Mouse (Mus musculus) forebrain, embryonic 11.5 days (tissue): ENCODE results near the gene Hoxd11. TPM values are rescaled to one million over a fixed set of nuclear protein-coding genes. Genes with fewer than 3 reads are reported as not detected.

ENCODE experiments used
- microRNA counts: library from miRNA; unstranded; fragments of <30 nt; microRNA quantifications from one replicate; lab custom pipeline; 2015
- microRNA-seq: library from miRNA; unstranded; fragments of <30 nt; microRNA quantifications from one replicate; pipeline ENCODE4, GENCODE M21; 2016; ENCODE audit not compliant: insufficient number of aligned reads
- polyA plus RNA-seq: library from polyadenylated mRNA; unstranded; fragments of >200 nt; fragmentation: Nextera tagmentation; extraction: Ambion mirVana; gene quantifications from 2 replicates; pipeline ENCODE4 v1.2.1, GENCODE M21; 2014

The Hoxd11 gene
- polyA plus RNA-seq, 1 experiment from 2014 or later = not detected

MicroRNAs encoded within 50 kb of the gene (microRNA counts, 519-probe panel; counts per million panel counts)
- microRNA mmu-miR-10b (lab: Ali Mortazavi, UCI) = 31.2 counts per million

Small RNAs within 50 kb of the gene (microRNA-seq; reads per million reads assigned to microRNA genes)
- gene Gm44463 (not detected), gene Mir10b (71.5 reads per million, percentile 30 among the genes with 10 or more reads in this experiment)

Other genes with a start within 250 kb of the Hoxd11 start
- gene Lnpk, start 100.1 kb upstream of the Hoxd11 start, polyA plus RNA-seq = 46.1 and 46.3 TPM in 2 replicates
- not detected in 2 replicates for gene Evx2, start 20.0 kb upstream of the Hoxd11 start, polyA plus RNA-seq
- not detected in 2 replicates for gene Hoxd13, start 11.2 kb upstream of the Hoxd11 start, polyA plus RNA-seq
- not detected in 2 replicates for gene Hoxd12, start 4.5 kb upstream of the Hoxd11 start, polyA plus RNA-seq
- not detected in 2 replicates for gene Hoxd10, start 12.4 kb downstream of the Hoxd11 start, polyA plus RNA-seq
- not detected in 2 replicates for gene Hoxd9, start 18.2 kb downstream of the Hoxd11 start, polyA plus RNA-seq
- not detected in 2 replicates for gene Hoxd8, start 25.1 kb downstream of the Hoxd11 start, polyA plus RNA-seq
- gene Hoxd3, start 32.4 kb downstream of the Hoxd11 start, polyA plus RNA-seq = 0.08 and 0.19 TPM in 2 replicates
- not detected in 2 replicates for gene Hoxd4, start 32.4 kb downstream of the Hoxd11 start, polyA plus RNA-seq
- gene Gm28230, start 47.2 kb downstream of the Hoxd11 start, polyA plus RNA-seq = not detected in 2 replicates
- gene Hoxd1, start 83.4 kb downstream of the Hoxd11 start, polyA plus RNA-seq = not detected in 2 replicates
- 116 and 125 TPM in 2 replicates for gene Mtx2, start 146.2 kb downstream of the Hoxd11 start, polyA plus RNA-seq